Mouse (Mus musculus) midbrain, embryonic 13.5 days (tissue): ENCODE data around the gene Arid5b. TPM values are rescaled to one million over a fixed set of nuclear protein-coding genes. Genes with fewer than 3 reads are reported as not detected.

Source experiments
- ATAC-seq: fragments of 200-750 bp; cut with Nextera tagmentation; 2 replicates; pipeline ENCODE4 v1.8.0; 2017; ENCODE audit warnings: mild to moderate bottlenecking, moderate TSS enrichment, moderate library complexity
- H3K27ac ChIP-seq: fragments of 300-500 bp; sonication (generic); 2 replicates; pipeline ENCODE4 v1.5.1; 2015; ENCODE audit warnings: inconsistent platforms, mild to moderate bottlenecking, moderate library complexity
- H3K27me3 ChIP-seq: fragments of 300-500 bp; sonication (generic); 2 replicates; pipeline ENCODE4 v1.6.1; 2015; ENCODE audit warnings: mild to moderate bottlenecking, inconsistent platforms
- H3K36me3 ChIP-seq: fragments of 300-500 bp; sonication (generic); 2 replicates; pipeline ENCODE4 v1.6.1; 2015; ENCODE audit warnings: mild to moderate bottlenecking, inconsistent platforms
- H3K4me1 ChIP-seq: fragments of 300-500 bp; sonication (generic); replicated peaks from 2 replicates; pipeline ENCODE4 v1.6.1; 2015; ENCODE audit warnings: inconsistent platforms
- H3K4me2 ChIP-seq: fragments of 300-500 bp; sonication (generic); replicated peaks from 2 replicates; pipeline ENCODE4 v1.6.1; 2015; ENCODE audit warnings: moderate library complexity, mild to moderate bottlenecking, inconsistent platforms
- H3K4me3 ChIP-seq: fragments of 300-500 bp; sonication (generic); replicated peaks from 2 replicates; pipeline ENCODE4 v1.5.1; 2015; ENCODE audit warnings: mild to moderate bottlenecking, inconsistent platforms
- H3K9ac ChIP-seq: fragments of 300-500 bp; sonication (generic); replicated peaks from 2 replicates; pipeline ENCODE4 v1.6.1; 2015; ENCODE audit warnings: mild to moderate bottlenecking, inconsistent platforms
- H3K9me3 ChIP-seq: fragments of 300-500 bp; sonication (generic); 2 replicates; pipeline ENCODE4 v1.6.1; 2016; ENCODE audit warnings: mild to moderate bottlenecking, inconsistent platforms
- WGBS: fragments of 180-500 bp; shearing (Covaris S2); methylation state at CpG from one replicate; pipeline ENCODE4 v1.1.7; 2015; 5-methylcytosine and 5-hydroxymethylcytosine counted together
- polyA plus RNA-seq: library from polyadenylated mRNA; unstranded; fragments of >200 nt; fragmentation: Nextera tagmentation; extraction: Ambion mirVana; gene quantifications from 2 replicates; pipeline ENCODE4 v1.2.1, GENCODE M21; 2015

Arid5b gene
- polyA plus RNA-seq, 1 experiment from 2014 or later = 20.5 TPM

DNA sequence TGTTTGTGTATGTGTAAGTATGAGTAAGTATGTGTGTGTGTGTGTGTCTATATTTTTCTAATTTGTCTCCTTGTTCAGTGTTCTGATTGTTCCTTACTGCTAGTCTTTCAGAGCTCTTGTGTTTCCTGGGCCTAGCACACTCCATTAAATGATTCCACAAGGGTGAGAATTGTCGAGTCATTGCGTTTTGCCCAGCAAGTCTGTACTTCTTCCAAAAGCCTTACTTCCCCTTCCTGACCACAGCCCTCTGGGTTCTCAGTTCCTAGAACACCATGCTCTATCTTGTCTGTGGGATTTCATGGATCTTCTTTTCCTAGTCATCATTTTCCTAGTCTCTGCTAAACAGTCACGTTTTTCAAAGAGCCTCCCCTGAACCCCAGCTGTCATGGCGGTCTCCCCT, 193.0 kb downstream of the Arid5b start:
- Histone ChIP-seq H3K4me2 (no peak overlapping the region), H3K9ac (no peak overlapping the region), H3K9me3 (no peaks in the 10 kb centered on the region), H3K4me3 (no peak overlapping the region), H3K27me3 (no peaks in the 10 kb centered on the region), H3K4me1 (no peaks in the 10 kb centered on the region), H3K27ac (no peak overlapping the region), H3K36me3 (no peaks in the 10 kb centered on the region)
- WGBS = 82% methylated on average over 4 of the region's 4 CpGs
- ATAC-seq = no peak

DNA sequence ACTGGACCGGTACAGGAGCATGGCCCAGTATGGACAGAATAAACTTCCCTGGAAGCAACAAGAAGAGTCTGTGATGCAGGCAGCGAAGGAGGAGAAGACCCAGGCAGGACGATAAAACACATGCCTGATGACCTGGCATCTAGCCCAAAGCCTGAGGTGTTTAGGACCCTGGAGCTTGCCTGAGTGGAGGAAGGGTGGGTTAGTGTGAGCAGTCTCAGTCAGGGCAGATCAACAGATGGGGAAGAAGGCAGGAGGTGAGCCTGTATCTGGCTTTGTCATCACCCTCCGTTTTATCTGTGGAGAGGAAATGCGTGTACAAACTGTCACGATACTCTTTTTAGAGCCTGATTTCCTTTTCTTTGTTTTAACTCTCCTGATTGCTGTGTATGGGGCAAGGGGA, 196.8 kb downstream of the Arid5b start:
- Histone ChIP-seq H3K9me3 (no peaks in the 10 kb centered on the region), H3K36me3 (no peaks in the 10 kb centered on the region), H3K9ac (no peak overlapping the region), H3K27ac (no peak overlapping the region), H3K4me3 (no peak overlapping the region), H3K4me2 (no peak overlapping the region), H3K27me3 (no peaks in the 10 kb centered on the region), H3K4me1 (no peaks in the 10 kb centered on the region)
- 77% methylated on average over 6 of the region's 6 CpGs for WGBS
- no peak for ATAC-seq

- ATAC-seq = no peak
- H3K36me3 ChIP-seq = no peaks in the 10 kb centered on the region
- no peaks in the 10 kb centered on the region for H3K27me3 ChIP-seq
- H3K27ac ChIP-seq = no peak overlapping the region
- no peaks in the 10 kb centered on the region for H3K4me1 ChIP-seq
- H3K9ac ChIP-seq = no peak overlapping the region
- H3K4me2 ChIP-seq = no peak overlapping the region
- 85% methylated on average over 10 of the region's 10 CpGs for WGBS
- H3K4me3 ChIP-seq = no peak overlapping the region
- no peaks in the 10 kb centered on the region for H3K9me3 ChIP-seq
These were observed 198.4 kb downstream of the Arid5b start for GRCm38 (mm10) chr10:68079910-68080670.

DNA sequence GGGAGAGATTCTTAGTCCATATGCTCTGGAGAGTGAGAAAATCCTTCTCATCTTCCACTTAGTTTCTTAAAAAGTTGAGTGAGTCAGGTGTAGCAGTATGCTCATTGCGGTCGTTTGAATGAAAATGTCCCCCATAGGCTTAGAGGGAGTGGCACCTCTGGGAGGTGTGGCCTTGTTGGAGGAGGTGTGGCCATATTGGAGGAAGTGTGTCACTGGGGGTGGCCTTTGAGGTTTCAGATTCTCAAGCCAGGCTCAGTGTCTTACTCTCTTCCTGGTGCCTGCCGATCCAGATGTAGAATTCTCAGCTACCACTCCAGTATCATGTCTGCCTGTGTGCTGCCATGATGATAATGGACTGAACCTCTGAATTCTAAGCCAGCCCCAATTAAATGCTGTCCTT, 199.8 kb downstream of the Arid5b start:
- H3K36me3 ChIP-seq = no peaks in the 10 kb centered on the region
- 96% methylated on average over 3 of the region's 3 CpGs for WGBS
- H3K27me3 ChIP-seq = no peaks in the 10 kb centered on the region
- no peak overlapping the region for H3K27ac ChIP-seq
- H3K4me2 ChIP-seq = no peak overlapping the region
- H3K9ac ChIP-seq = no peak overlapping the region
- H3K4me1 ChIP-seq = no peaks in the 10 kb centered on the region
- H3K4me3 ChIP-seq = no peak overlapping the region
- no peak for ATAC-seq
- no peaks in the 10 kb centered on the region for H3K9me3 ChIP-seq

- Histone ChIP-seq H3K9me3 (no peaks in the 10 kb centered on the region), H3K9ac (no peak overlapping the region), H3K4me1 (no peaks in the 10 kb centered on the region), H3K27me3 (no peaks in the 10 kb centered on the region), H3K36me3 (no peaks in the 10 kb centered on the region), H3K4me3 (no peak overlapping the region), H3K27ac (no peak overlapping the region), H3K4me2 (no peak overlapping the region)
- WGBS = 93% methylated on average over 5 of the region's 5 CpGs
- no peak for ATAC-seq
These were observed 203.4 kb downstream of the Arid5b start for GRCm38 (mm10) chr10:68075181-68075580.

- H3K27me3 ChIP-seq = no peaks in the 10 kb centered on the region
- H3K36me3 ChIP-seq = no peaks in the 10 kb centered on the region
- WGBS = 92% methylated on average over 12 of the region's 12 CpGs
- no peaks in the 10 kb centered on the region for H3K9me3 ChIP-seq
- no peak overlapping the region for H3K9ac ChIP-seq
- H3K27ac ChIP-seq = no peak overlapping the region
- H3K4me1 ChIP-seq = no peaks in the 10 kb centered on the region
- H3K4me2 ChIP-seq = no peak overlapping the region
- no peak for ATAC-seq
- no peak overlapping the region for H3K4me3 ChIP-seq
These were observed 204.2 kb downstream of the Arid5b start for GRCm38 (mm10) chr10:68074291-68074690.

- WGBS = 95% methylated on average over 4 of the region's 4 CpGs
These were observed 205.9 kb downstream of the Arid5b start for GRCm38 (mm10) chr10:68072626-68073025.

GRCm38 (mm10) chr10:68071041-68071440, 207.5 kb downstream of the Arid5b start:
- H3K27ac ChIP-seq = no peak overlapping the region
- ATAC-seq = no peak
- H3K4me3 ChIP-seq = no peak overlapping the region
- no peak overlapping the region for H3K9ac ChIP-seq
- 92% methylated on average over 7 of the region's 7 CpGs for WGBS
- no peaks in the 10 kb centered on the region for H3K27me3 ChIP-seq
- no peak overlapping the region for H3K4me2 ChIP-seq
- no peaks in the 10 kb centered on the region for H3K4me1 ChIP-seq
- no peaks in the 10 kb centered on the region for H3K36me3 ChIP-seq
- H3K9me3 ChIP-seq = no peaks in the 10 kb centered on the region

More at GRCm38 (mm10) chr10:68072626-68073025, 205.9 kb downstream of the Arid5b start:
- H3K27ac ChIP-seq = no peak overlapping the region
- no peak for ATAC-seq
- no peak overlapping the region for H3K4me2 ChIP-seq
- H3K36me3 ChIP-seq = no peaks in the 10 kb centered on the region
- no peaks in the 10 kb centered on the region for H3K4me1 ChIP-seq
- H3K27me3 ChIP-seq = no peaks in the 10 kb centered on the region
- no peaks in the 10 kb centered on the region for H3K9me3 ChIP-seq
- H3K4me3 ChIP-seq = no peak overlapping the region
- no peak overlapping the region for H3K9ac ChIP-seq

DNA sequence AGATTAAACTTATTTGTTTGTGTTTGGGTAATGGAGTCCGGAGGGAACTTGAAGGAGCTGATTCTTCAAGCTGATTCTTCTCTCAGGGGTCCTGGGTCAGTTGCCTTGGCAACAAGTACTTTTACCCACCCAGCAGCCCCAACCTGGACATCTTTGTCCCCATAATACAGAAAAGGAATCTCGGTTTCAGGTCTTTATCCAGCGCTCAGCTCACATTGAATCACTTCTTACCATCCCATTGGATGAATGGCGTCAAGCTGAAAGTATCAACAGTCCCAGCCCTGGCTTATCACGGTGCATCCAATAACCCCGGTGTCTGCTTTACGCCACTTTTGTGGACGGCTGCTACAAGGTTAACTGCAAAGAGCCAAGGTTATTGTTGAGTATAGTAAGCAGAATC, 210.1 kb downstream of the Arid5b start:
- Histone ChIP-seq H3K4me2 (no peak overlapping the region), H3K4me3 (no peak overlapping the region), H3K36me3 (no peaks in the 10 kb centered on the region), H3K27ac (no peak overlapping the region), H3K9ac (no peak overlapping the region), H3K27me3 (no peaks in the 10 kb centered on the region), H3K4me1 (peaks cover 16% of the 10 kb centered on the region), H3K9me3 (no peaks in the 10 kb centered on the region)
- ATAC-seq = no peak
- 76% methylated on average over 8 of the region's 8 CpGs for WGBS

DNA sequence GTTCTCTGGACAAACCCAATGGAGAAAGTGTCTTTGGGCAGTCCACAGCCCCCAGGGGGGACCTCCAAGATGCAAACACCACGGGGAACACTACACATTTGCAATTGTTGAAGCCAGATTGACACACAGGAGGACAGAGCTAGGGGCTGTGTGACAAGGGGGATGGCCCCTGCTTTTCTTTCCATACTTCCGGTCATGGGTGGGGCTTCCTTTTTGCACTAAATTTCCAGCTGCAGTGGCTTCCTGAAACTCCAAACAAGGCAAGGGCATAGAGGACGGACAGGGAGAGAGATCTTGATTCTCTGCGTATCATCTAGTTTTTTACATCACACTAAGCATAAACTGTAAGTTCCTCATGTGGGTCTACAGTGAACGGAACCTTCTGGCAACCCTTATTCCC, 210.6 kb downstream of the Arid5b start:
- no peak for ATAC-seq
- Histone ChIP-seq H3K9me3 (no peaks in the 10 kb centered on the region), H3K4me3 (no peak overlapping the region), H3K27ac (no peak overlapping the region), H3K4me2 (no peak overlapping the region), H3K27me3 (no peaks in the 10 kb centered on the region), H3K9ac (no peak overlapping the region), H3K36me3 (no peaks in the 10 kb centered on the region), H3K4me1 (peaks cover 16% of the 10 kb centered on the region)
- 78% methylated on average over 5 of the region's 5 CpGs for whole genome bisulfite sequencing

DNA sequence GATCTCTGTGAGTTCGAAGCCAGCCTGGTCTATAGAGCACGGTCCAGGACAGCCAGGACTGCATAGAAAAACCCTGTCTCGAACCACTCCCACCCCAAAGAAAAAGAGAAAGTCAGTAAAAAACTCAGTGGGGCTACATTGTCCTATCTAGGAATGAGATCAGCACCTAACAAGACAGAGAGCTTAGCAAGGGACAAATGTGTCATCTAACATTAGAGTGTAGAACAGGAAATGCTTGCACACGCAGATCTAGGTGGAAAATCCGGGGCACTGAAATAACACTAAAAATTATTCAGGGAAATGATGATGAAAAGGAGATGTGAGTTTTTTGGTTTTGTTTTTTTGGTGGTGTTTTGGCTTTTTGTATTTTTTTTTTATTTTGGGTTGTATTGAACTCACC, 212.4 kb downstream of the Arid5b start:
- H3K9me3 ChIP-seq = no peaks in the 10 kb centered on the region
- peaks cover 23% of the 10 kb centered on the region for H3K4me1 ChIP-seq
- ATAC-seq = no peak
- H3K9ac ChIP-seq = no peak overlapping the region
- 97% methylated on average over 5 of the region's 5 CpGs for WGBS
- no peak overlapping the region for H3K27ac ChIP-seq
- no peak overlapping the region for H3K4me2 ChIP-seq
- H3K27me3 ChIP-seq = no peaks in the 10 kb centered on the region
- no peak overlapping the region for H3K4me3 ChIP-seq
- no peaks in the 10 kb centered on the region for H3K36me3 ChIP-seq

GRCm38 (mm10) chr10:68064571-68064970, 214.0 kb downstream of the Arid5b start:
- 0 out of 2 replicates have a peak overlapping the region, but pooled peaks have one; percentile 6 for H3K4me2 ChIP-seq
- no peaks in the 10 kb centered on the region for H3K9me3 ChIP-seq
- no peak for ATAC-seq
- H3K36me3 ChIP-seq = no peaks in the 10 kb centered on the region
- H3K4me1 ChIP-seq = peaks cover 32% of the 10 kb centered on the region
- H3K27ac ChIP-seq = no peak overlapping the region
- H3K27me3 ChIP-seq = no peaks in the 10 kb centered on the region
- 50% methylated on average over 10 of the region's 10 CpGs for WGBS
- no peak overlapping the region for H3K9ac ChIP-seq
- no peak overlapping the region for H3K4me3 ChIP-seq
